ENCODE assay signal across 22 mouse cellular contexts in genomic region chr6:122569113-122569512, GRCm38 (mm10). TPM values are rescaled to one million over a fixed set of nuclear protein-coding genes. Genes with fewer than 3 reads are reported as not detected.
"Had no signal": no experiment of that assay in that cellular context is flagged by ENCODE, and none has a peak within 500 bp of the region (broad histone marks: within the 10 kb centered on the region; RNA-seq: fewer than 3 reads in every experiment).

No protein-coding gene starts in this region.

- ATAC-seq: intestine, embryonic 16.5 days; lung, postnatal 0 days; midbrain, embryonic 16.5 days had no signal

- H3K36me3 ChIP-seq: kidney, embryonic 15.5 days; limb, embryonic 10.5 days; liver, embryonic 15.5 days had no signal

- H3K4me1 ChIP-seq: kidney, embryonic 15.5 days; limb, embryonic 10.5 days had no signal

- H3K4me2 ChIP-seq: kidney, embryonic 15.5 days; liver, embryonic 11.5 days; liver, embryonic 15.5 days had no signal

- H3K9me3 ChIP-seq: kidney, embryonic 15.5 days; limb, embryonic 10.5 days; liver, embryonic 15.5 days had no signal

- H3K4me3 ChIP-seq: kidney, embryonic 15.5 days; left cerebral cortex, adult 2 months; limb, embryonic 10.5 days; liver, embryonic 15.5 days had no signal

- DNase-seq: kidney, adult 2 months; kidney, postnatal 14 days; lung, adult 2 months; lung, postnatal 36 days; right cerebral cortex, adult 18-20 months; right cerebral cortex, postnatal 25 days; thymus, postnatal 14 days had no signal

- H3K9ac ChIP-seq: kidney, embryonic 15.5 days; liver, embryonic 15.5 days had no signal

- H3K27ac ChIP-seq: kidney, embryonic 15.5 days; left cerebral cortex, adult 2 months; limb, embryonic 10.5 days; liver, embryonic 15.5 days; stomach, postnatal 0 days had no signal

RNA-seq across cellular contexts. Expression of gene Aicda, which starts 15.5 kb away (rescaled TPM):
- total RNA-seq: layer of hippocampus, adult 8-10 months; layer of hippocampus, postnatal 14 days; left cerebral cortex, adult 2 months; left cerebral cortex, postnatal 14 days had no signal
- polyA plus RNA-seq: intestine, embryonic 16.5 days; kidney, adult 2 months; kidney, embryonic 15.5 days; limb, embryonic 10.5 days; liver, embryonic 15.5 days; lung, adult 2 months; neural tube, embryonic 11.5 days; stomach, postnatal 0 days had no signal

RNA-seq across cellular contexts. Expression of gene Gdf3, which starts 40.8 kb away (rescaled TPM):
- total RNA-seq: layer of hippocampus, adult 8-10 months; layer of hippocampus, postnatal 14 days; left cerebral cortex, adult 2 months; left cerebral cortex, postnatal 14 days had no signal
- polyA plus RNA-seq: kidney, adult 2 months; kidney, embryonic 15.5 days; limb, embryonic 10.5 days; lung, adult 2 months; lung, postnatal 0 days; small intestine, adult 2 months; stomach, postnatal 0 days had no signal

RNA-seq across cellular contexts. Expression of gene Dppa3, which starts 57.1 kb away (rescaled TPM):
- total RNA-seq: layer of hippocampus, adult 8-10 months; layer of hippocampus, postnatal 14 days; left cerebral cortex, adult 2 months; left cerebral cortex, postnatal 14 days had no signal
- polyA plus RNA-seq: intestine, embryonic 16.5 days; kidney, adult 2 months; kidney, embryonic 15.5 days; large intestine, adult 2 months; limb, embryonic 10.5 days; liver, embryonic 11.5 days; liver, embryonic 15.5 days; lung, adult 2 months; lung, postnatal 0 days; midbrain, embryonic 16.5 days; neural tube, embryonic 11.5 days; small intestine, adult 2 months; stomach, postnatal 0 days had no signal
